Mouse (Mus musculus): ENCODE results near the gene Bysl.
A peak's percentile ranks its signal among the peaks of the same experiment; 100 is the strongest.

DNA sequence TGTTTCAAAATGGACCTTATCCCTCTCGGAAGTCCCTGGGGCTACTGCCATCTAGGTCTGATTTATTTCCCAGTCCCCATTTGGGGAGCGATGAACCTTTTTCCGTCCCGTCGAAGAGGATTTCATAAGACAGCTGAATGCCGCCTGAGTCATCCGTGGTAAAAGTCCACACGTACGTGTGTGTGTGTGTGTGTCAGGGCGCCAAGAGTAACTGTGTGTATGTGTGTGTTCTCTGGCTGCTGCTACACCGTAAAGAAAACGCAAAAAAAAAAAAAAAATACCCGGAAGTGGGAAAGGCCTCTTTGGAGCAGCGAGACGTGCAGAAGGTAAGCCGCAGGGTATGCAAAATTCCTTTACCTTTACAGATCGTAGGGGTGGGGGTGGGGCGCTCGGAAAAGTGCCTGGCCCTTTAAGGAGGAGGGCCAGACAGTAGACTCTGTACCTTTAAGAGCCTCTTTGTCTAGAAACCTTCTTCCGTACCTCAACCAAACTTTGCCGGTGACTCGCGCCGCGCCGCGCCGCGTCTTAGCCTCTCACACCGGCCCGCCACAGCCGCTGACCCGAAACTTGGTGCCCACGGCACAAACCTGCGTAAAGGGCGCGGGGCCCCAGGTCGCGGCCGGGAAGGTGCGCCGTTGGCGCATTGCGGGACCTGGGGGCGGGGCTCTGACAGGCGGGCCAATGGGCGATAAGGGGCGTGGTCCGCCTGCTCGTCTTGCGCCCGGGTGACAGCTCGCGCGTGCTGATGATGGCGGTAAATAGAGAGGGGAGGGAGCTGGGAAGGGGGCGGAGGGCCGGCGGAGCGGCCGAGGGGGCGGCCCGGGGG, 17.8 kb upstream of the Bysl start:
- TF ChIP-seq CTCF (IDR thresholded peaks at IDR 0.05; ENCODE audit: borderline replicate concordance, extremely low read depth, insufficient read depth, insufficient read length): no peak
- peak; percentile 61 for TF ChIP-seq POLR2A (IDR thresholded peaks at IDR 0.05; ENCODE audit: borderline replicate concordance, extremely low read depth, insufficient read depth, insufficient read length, poor library complexity, severe bottlenecking)
